Mouse (Mus musculus) kidney, adult 2 months (tissue): ENCODE data around the gene Gm9780.
"Not testable (repeated sequence)": the region's sequence is repeated elsewhere in the genome, so short reads cannot be mapped to it uniquely, and the experiment has no call there.

Source experiments
- CTCF ChIP-seq: fragments of 200-500 bp; conservative IDR thresholded peaks from 2 replicates; pipeline ENCODE4 v1.5.1; 2011; ENCODE audit warnings: low read depth, mild to moderate bottlenecking, control low read depth, low read length, moderate library complexity, mixed read lengths; ENCODE audit not compliant: insufficient read depth, insufficient read length
- POLR2A ChIP-seq: fragments of 200-500 bp; IDR thresholded peaks from one replicate; pipeline ENCODE4 v1.6.1; 2011; ENCODE audit warnings: low read depth, low read length, control low read depth

- TF ChIP-seq POLR2A, CTCF: not testable (repeated sequence)
Measured at GRCm38 (mm10) chr14:26076620-26077390, 34.3 kb upstream of the Gm9780 start.
